Mouse (Mus musculus): Measurements from ENCODE around the gene Atp6v1g2. TPM values are rescaled to one million over a fixed set of nuclear protein-coding genes. Genes with fewer than 3 reads are reported as not detected.

The Atp6v1g2 gene
- polyA plus RNA-seq, 1 experiment from 2014 or later: 78.1 TPM

- 88% methylated on average over 8 of the region's 8 CpGs for WGBS
- peaks cover 10% of the 10 kb centered on the region; the same call in 1 of the 2 replicates for H3K27me3 ChIP-seq (ENCODE audit: control insufficient read depth, insufficient read depth, low read length)
- ATAC-seq (ENCODE audit: low FRiP score, low TSS enrichment) (no peak), DNase-seq (no peak)
- H3K9me3 ChIP-seq (ENCODE audit: control insufficient read depth, low read length): no peaks in the 10 kb centered on the region
- no peaks in the 10 kb centered on the region for H3K36me3 ChIP-seq (ENCODE audit: control insufficient read depth, insufficient read depth, low read length)
- no peak overlapping the region for H3K4me3 ChIP-seq (replicated peaks; ENCODE audit: low read depth, low read length)
- H3K4me2 ChIP-seq (ENCODE audit: low read length): no peak overlapping the region
- H3K9ac ChIP-seq (replicated peaks; ENCODE audit: low read length): no peak overlapping the region
- H3K27ac ChIP-seq (replicated peaks; ENCODE audit: low read depth, low read length): no peak overlapping the region
- no peaks in the 10 kb centered on the region for H3K4me1 ChIP-seq (ENCODE audit: control insufficient read depth, insufficient read depth, low read length)
Measured at GRCm38 (mm10) chr17:35278049-35278448, 44.6 kb downstream of the Atp6v1g2 start.

- Histone ChIP-seq H3K4me3 (replicated peaks; ENCODE audit: low read depth, low read length) (no peak overlapping the region), H3K9ac (replicated peaks; ENCODE audit: low read length) (no peak overlapping the region), H3K27me3 (ENCODE audit: control insufficient read depth, insufficient read depth, low read length) (peaks cover 10% of the 10 kb centered on the region; the same call in 1 of the 2 replicates), H3K27ac (replicated peaks; ENCODE audit: low read depth, low read length) (no peak overlapping the region), H3K4me2 (ENCODE audit: low read length) (no peak overlapping the region), H3K9me3 (ENCODE audit: control insufficient read depth, low read length) (no peaks in the 10 kb centered on the region), H3K36me3 (ENCODE audit: control insufficient read depth, insufficient read depth, low read length) (no peaks in the 10 kb centered on the region), H3K4me1 (ENCODE audit: control insufficient read depth, insufficient read depth, low read length) (no peaks in the 10 kb centered on the region)
- ATAC-seq (ENCODE audit: low FRiP score, low TSS enrichment) (no peak), DNase-seq (no peak)
- 93% methylated on average over 13 of the region's 13 CpGs for WGBS
Measured at GRCm38 (mm10) chr17:35278957-35279688, 45.7 kb downstream of the Atp6v1g2 start.

GRCm38 (mm10) chr17:35280276-35280675 lies 46.8 kb downstream of the Atp6v1g2 start:
- H3K4me3 ChIP-seq (replicated peaks; ENCODE audit: low read depth, low read length): no peak overlapping the region
- 79% methylated on average over 3 of the region's 3 CpGs for WGBS
- no peak for ATAC-seq (ENCODE audit: low FRiP score, low TSS enrichment)
- no peak overlapping the region for H3K4me2 ChIP-seq (ENCODE audit: low read length)
- H3K9ac ChIP-seq (replicated peaks; ENCODE audit: low read length): no peak overlapping the region
- no peaks in the 10 kb centered on the region for H3K36me3 ChIP-seq (ENCODE audit: control insufficient read depth, insufficient read depth, low read length)
- H3K27ac ChIP-seq (replicated peaks; ENCODE audit: low read depth, low read length): no peak overlapping the region
- no peak for DNase-seq
- H3K9me3 ChIP-seq (ENCODE audit: control insufficient read depth, low read length): no peaks in the 10 kb centered on the region
- H3K4me1 ChIP-seq (ENCODE audit: control insufficient read depth, insufficient read depth, low read length): no peaks in the 10 kb centered on the region
- peaks cover 10% of the 10 kb centered on the region; the same call in 1 of the 2 replicates for H3K27me3 ChIP-seq (ENCODE audit: control insufficient read depth, insufficient read depth, low read length)

GRCm38 (mm10) chr17:35285431-35285830 lies 52.0 kb downstream of the Atp6v1g2 start:
- no peaks in the 10 kb centered on the region for H3K36me3 ChIP-seq (ENCODE audit: control insufficient read depth, insufficient read depth, low read length)
- ATAC-seq (ENCODE audit: low FRiP score, low TSS enrichment): no peak
- H3K27ac ChIP-seq (replicated peaks; ENCODE audit: low read depth, low read length): no peak overlapping the region
- H3K4me1 ChIP-seq (ENCODE audit: control insufficient read depth, insufficient read depth, low read length): no peaks in the 10 kb centered on the region
- no peak for DNase-seq
- H3K4me2 ChIP-seq (ENCODE audit: low read length): no peak overlapping the region
- H3K9me3 ChIP-seq (ENCODE audit: control insufficient read depth, low read length): no peaks in the 10 kb centered on the region
- H3K27me3 ChIP-seq (ENCODE audit: control insufficient read depth, insufficient read depth, low read length): no peaks in the 10 kb centered on the region
- no peak overlapping the region for H3K9ac ChIP-seq (replicated peaks; ENCODE audit: low read length)
- H3K4me3 ChIP-seq (replicated peaks; ENCODE audit: low read depth, low read length): no peak overlapping the region

Small RNA genes lying within 50 kb of the gene (microRNA-seq; reads per million reads assigned to microRNA genes)
- not detected for gene Mir6973a
- not detected for gene Mir6974
- gene Mir6975: 4.4 reads per million, percentile 25 among the genes with 10 or more reads in this experiment
- not detected for gene Mir8094

Other genes starting within 250 kb of the Atp6v1g2 start
- 43.4 and 51.1 TPM in 2 replicates for gene Vars, start 232.7 kb upstream of the Atp6v1g2 start, polyA plus RNA-seq (2014; fragmentation: Nextera tagmentation; extraction: Ambion mirVana)
- 0.12 and 0.16 TPM in 2 replicates for gene Vwa7, start 217.1 kb upstream of the Atp6v1g2 start, polyA plus RNA-seq (2014; fragmentation: Nextera tagmentation; extraction: Ambion mirVana)
- 2.0 and 2.2 TPM in 2 replicates for gene Sapcd1, start 205.6 kb upstream of the Atp6v1g2 start, polyA plus RNA-seq (2014; fragmentation: Nextera tagmentation; extraction: Ambion mirVana)
- gene Msh5, start 186.9 kb upstream of the Atp6v1g2 start, polyA plus RNA-seq (2014; fragmentation: Nextera tagmentation; extraction: Ambion mirVana): 2.1 and 2.8 TPM in 2 replicates
- gene Clic1, start 183.7 kb upstream of the Atp6v1g2 start, polyA plus RNA-seq (2014; fragmentation: Nextera tagmentation; extraction: Ambion mirVana): 17.7 and 22.8 TPM in 2 replicates
- gene Ddah2, start 174.6 kb upstream of the Atp6v1g2 start, polyA plus RNA-seq (2014; fragmentation: Nextera tagmentation; extraction: Ambion mirVana): 375 and 392 TPM in 2 replicates
- not detected in 2 replicates for gene Ly6g6c, start 168.3 kb upstream of the Atp6v1g2 start, polyA plus RNA-seq (2014; fragmentation: Nextera tagmentation; extraction: Ambion mirVana)
- gene Mpig6b, start 167.5 kb upstream of the Atp6v1g2 start, polyA plus RNA-seq (2014; fragmentation: Nextera tagmentation; extraction: Ambion mirVana): 0.11 and 0.21 TPM in 2 replicates
- gene Ly6g6e, start 156.8 kb upstream of the Atp6v1g2 start, polyA plus RNA-seq (2014; fragmentation: Nextera tagmentation; extraction: Ambion mirVana): 0.62 TPM in 1 of 2 replicates, not detected in the other
- 0.78 and 1.5 TPM in 2 replicates for gene Ly6g6d, start 155.6 kb upstream of the Atp6v1g2 start, polyA plus RNA-seq (2014; fragmentation: Nextera tagmentation; extraction: Ambion mirVana)
- not detected in 2 replicates for gene Ly6g6f, start 148.1 kb upstream of the Atp6v1g2 start, polyA plus RNA-seq (2014; fragmentation: Nextera tagmentation; extraction: Ambion mirVana)
- gene Abhd16a, start 144.4 kb upstream of the Atp6v1g2 start, polyA plus RNA-seq (2014; fragmentation: Nextera tagmentation; extraction: Ambion mirVana): 79.4 and 86.0 TPM in 2 replicates
- gene Ly6g5c, start 125.4 kb upstream of the Atp6v1g2 start, polyA plus RNA-seq (2014; fragmentation: Nextera tagmentation; extraction: Ambion mirVana): not detected in 2 replicates
- 1.3 TPM in 2 replicates for gene Ly6g5b, start 118.2 kb upstream of the Atp6v1g2 start, polyA plus RNA-seq (2014; fragmentation: Nextera tagmentation; extraction: Ambion mirVana)
- 24.2 and 25.4 TPM in 2 replicates for gene Gpank1, start 112.2 kb upstream of the Atp6v1g2 start, polyA plus RNA-seq (2014; fragmentation: Nextera tagmentation; extraction: Ambion mirVana)
- 328 and 334 TPM in 2 replicates for gene Csnk2b, start 111.6 kb upstream of the Atp6v1g2 start, polyA plus RNA-seq (2014; fragmentation: Nextera tagmentation; extraction: Ambion mirVana)
- gene D17H6S53E, start 107.3 kb upstream of the Atp6v1g2 start, polyA plus RNA-seq (2014; fragmentation: Nextera tagmentation; extraction: Ambion mirVana): 6.0 and 6.8 TPM in 2 replicates
- gene Apom, start 101.6 kb upstream of the Atp6v1g2 start, polyA plus RNA-seq (2014; fragmentation: Nextera tagmentation; extraction: Ambion mirVana): 0.57 TPM in 1 of 2 replicates, not detected in the other
- gene Bag6, start 98.5 kb upstream of the Atp6v1g2 start, polyA plus RNA-seq (2014; fragmentation: Nextera tagmentation; extraction: Ambion mirVana): 122 and 136 TPM in 2 replicates
- 191 and 194 TPM in 2 replicates for gene Prrc2a, start 68.8 kb upstream of the Atp6v1g2 start, polyA plus RNA-seq (2014; fragmentation: Nextera tagmentation; extraction: Ambion mirVana)
- gene Aif1, start 57.6 kb upstream of the Atp6v1g2 start, polyA plus RNA-seq (2014; fragmentation: Nextera tagmentation; extraction: Ambion mirVana): 3.3 and 8.8 TPM in 2 replicates
- 3.8 and 9.0 TPM in 2 replicates for gene Lst1, start 45.2 kb upstream of the Atp6v1g2 start, polyA plus RNA-seq (2014; fragmentation: Nextera tagmentation; extraction: Ambion mirVana)
- 0.74 and 0.84 TPM in 2 replicates for gene Ltb, start 39.2 kb upstream of the Atp6v1g2 start, polyA plus RNA-seq (2014; fragmentation: Nextera tagmentation; extraction: Ambion mirVana)
- not detected in 2 replicates for gene Tnf, start 31.7 kb upstream of the Atp6v1g2 start, polyA plus RNA-seq (2014; fragmentation: Nextera tagmentation; extraction: Ambion mirVana)
- gene Lta, start 28.3 kb upstream of the Atp6v1g2 start, polyA plus RNA-seq (2014; fragmentation: Nextera tagmentation; extraction: Ambion mirVana): 0.20 and 0.73 TPM in 2 replicates
- not detected in 2 replicates for gene Gm16181, start 12.8 kb upstream of the Atp6v1g2 start, polyA plus RNA-seq (2014; fragmentation: Nextera tagmentation; extraction: Ambion mirVana)
- 3.8 and 7.3 TPM in 2 replicates for gene Nfkbil1, start 2.1 kb downstream of the Atp6v1g2 start, polyA plus RNA-seq (2014; fragmentation: Nextera tagmentation; extraction: Ambion mirVana)
- 386 and 390 TPM in 2 replicates for gene Ddx39b, start 8.1 kb downstream of the Atp6v1g2 start, polyA plus RNA-seq (2014; fragmentation: Nextera tagmentation; extraction: Ambion mirVana)
- 68.5 and 74.3 TPM in 2 replicates for gene H2-D1, start 29.1 kb downstream of the Atp6v1g2 start, polyA plus RNA-seq (2014; fragmentation: Nextera tagmentation; extraction: Ambion mirVana)
- gene H2-Q1, start 86.7 kb downstream of the Atp6v1g2 start, polyA plus RNA-seq (2014; fragmentation: Nextera tagmentation; extraction: Ambion mirVana): 0.16 TPM in 1 of 2 replicates, not detected in the other
- gene H2-Q2, start 108.6 kb downstream of the Atp6v1g2 start, polyA plus RNA-seq (2014; fragmentation: Nextera tagmentation; extraction: Ambion mirVana): 1.5 and 1.8 TPM in 2 replicates
- gene H2-Q4, start 146.0 kb downstream of the Atp6v1g2 start, polyA plus RNA-seq (2014; fragmentation: Nextera tagmentation; extraction: Ambion mirVana): 0.18 and 0.80 TPM in 2 replicates
- 0.61 and 0.63 TPM in 2 replicates for gene H2-Q6, start 191.2 kb downstream of the Atp6v1g2 start, polyA plus RNA-seq (2014; fragmentation: Nextera tagmentation; extraction: Ambion mirVana)
- 2.5 and 2.8 TPM in 2 replicates for gene H2-Q7, start 205.5 kb downstream of the Atp6v1g2 start, polyA plus RNA-seq (2014; fragmentation: Nextera tagmentation; extraction: Ambion mirVana)
- gene H2-Q10, start 236.4 kb downstream of the Atp6v1g2 start, polyA plus RNA-seq (2014; fragmentation: Nextera tagmentation; extraction: Ambion mirVana): 0.38 TPM in 1 of 2 replicates, not detected in the other